Mouse (Mus musculus) midbrain, embryonic 12.5 days (tissue): Measurements from ENCODE around the gene Gm20873. TPM values are rescaled to one million over a fixed set of nuclear protein-coding genes. Genes with fewer than 3 reads are reported as not detected.
"Not testable (repeated sequence)": the region's sequence is repeated elsewhere in the genome, so short reads cannot be mapped to it uniquely, and the experiment has no call there.

Source experiments
- ATAC-seq: fragments of 200-750 bp; cut with Nextera tagmentation; 2 replicates; pipeline ENCODE4 v1.8.0; 2017; ENCODE audit warnings: low read depth, moderate TSS enrichment, moderate library complexity; ENCODE audit not compliant: low FRiP score
- H3K27ac ChIP-seq: fragments of 300-500 bp; sonication (generic); replicated peaks from 2 replicates; pipeline ENCODE4 v1.5.1; 2016; ENCODE audit warnings: mild to moderate bottlenecking
- H3K27me3 ChIP-seq: fragments of 300-500 bp; sonication (generic); 2 replicates; pipeline ENCODE4 v1.6.1; 2016; ENCODE audit warnings: mild to moderate bottlenecking
- H3K36me3 ChIP-seq: fragments of 300-500 bp; sonication (generic); 2 replicates; pipeline ENCODE4 v1.6.1; 2016
- H3K4me1 ChIP-seq: fragments of 300-500 bp; sonication (generic); 2 replicates; pipeline ENCODE4 v1.6.1; 2016
- H3K4me2 ChIP-seq: fragments of 300-500 bp; sonication (generic); replicated peaks from 2 replicates; pipeline ENCODE4 v1.6.1; 2016; ENCODE audit warnings: mild to moderate bottlenecking, moderate library complexity
- H3K4me3 ChIP-seq: fragments of 300-500 bp; sonication (generic); 2 replicates; pipeline ENCODE4 v1.5.1; 2016; ENCODE audit warnings: mild to moderate bottlenecking
- H3K9ac ChIP-seq: fragments of 300-500 bp; sonication (generic); replicated peaks from 2 replicates; pipeline ENCODE4 v1.6.1; 2016; ENCODE audit warnings: mild to moderate bottlenecking, moderate library complexity
- H3K9me3 ChIP-seq: fragments of 300-500 bp; sonication (generic); 2 replicates; pipeline ENCODE4 v1.6.1; 2016; ENCODE audit warnings: mild to moderate bottlenecking
- WGBS: fragments of 180-500 bp; shearing (Covaris S2); methylation state at CpG from one replicate; pipeline ENCODE4 v1.1.7; 2016; 5-methylcytosine and 5-hydroxymethylcytosine counted together
- polyA plus RNA-seq: library from polyadenylated mRNA; unstranded; fragments of >200 nt; fragmentation: Nextera tagmentation; extraction: Ambion mirVana; gene quantifications from 2 replicates; pipeline ENCODE4 v1.2.1, GENCODE M21; 2016

The Gm20873 gene
- polyA plus RNA-seq = not detected in 2 replicates

- H3K9me3 ChIP-seq, H3K4me2 ChIP-seq, H3K4me1 ChIP-seq, H3K36me3 ChIP-seq, H3K27ac ChIP-seq, H3K9ac ChIP-seq, ATAC-seq, H3K27me3 ChIP-seq, H3K4me3 ChIP-seq: not testable (repeated sequence)
Observed at GRCm38 (mm10) chrY:6266798-6267197, at the start of gene Gm20873. Gene Gm20873, plus strand, starts transcription at chrY:6267098.

DNA sequence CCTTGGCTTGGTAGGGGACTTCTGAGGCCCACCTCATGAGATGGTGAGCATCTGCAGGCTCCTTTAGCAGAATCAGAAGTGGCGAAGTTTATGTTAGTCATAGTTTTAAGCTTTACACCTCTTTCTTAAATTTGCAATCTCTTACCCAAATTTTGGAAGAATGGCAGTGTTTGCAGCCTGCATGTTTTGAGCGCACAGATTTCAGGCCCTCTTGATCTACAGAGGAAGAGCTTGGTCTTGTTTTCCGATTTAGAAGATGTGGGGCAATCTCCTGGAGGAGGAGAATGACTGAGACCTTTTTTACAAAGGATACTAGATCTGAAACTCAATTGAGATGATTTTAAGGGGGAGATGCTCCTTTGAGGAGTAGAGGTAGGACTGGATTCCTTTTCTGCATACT, 29.0 kb upstream of the Gm20873 start, which contains the start of gene Gm21746:
TSS of gene Gm21746 (minus strand) at position 101 of the 400 bp plus-strand sequence.
- H3K27me3 ChIP-seq, H3K4me2 ChIP-seq, H3K9me3 ChIP-seq, H3K4me3 ChIP-seq, ATAC-seq, H3K9ac ChIP-seq, H3K36me3 ChIP-seq, H3K4me1 ChIP-seq, H3K27ac ChIP-seq: not testable (repeated sequence)
- 75% methylated on average over 2 of the region's 3 CpGs for WGBS

Other genes with a start within 250 kb of the Gm20873 start
- gene Gm21746, start 29.1 kb upstream of the Gm20873 start, polyA plus RNA-seq = not detected in 2 replicates